Mouse (Mus musculus): Measurements from ENCODE around the gene Klrb1. TPM values are rescaled to one million over a fixed set of nuclear protein-coding genes. Genes with fewer than 3 reads are reported as not detected.
A peak's percentile ranks its signal among the peaks of the same experiment; 100 is the strongest.
"Not testable (repeated sequence)": the region's sequence is repeated elsewhere in the genome, so short reads cannot be mapped to it uniquely, and the experiment has no call there.

Gene Klrb1
- polyA plus RNA-seq (2015; fragmentation: Nextera tagmentation; extraction: Ambion mirVana): 0.31 and 0.94 TPM in 2 replicates

- H3K27ac ChIP-seq (replicated peaks): no peak within 1 kb of the TSS
- WGBS: 84% methylated on average over 4 of the region's 4 CpGs
Observed at GRCm38 (mm10) chr6:128722959-128723358, at the start of gene Klrb1. Gene Klrb1 (minus strand): TSS chr6:128723059.

DNA sequence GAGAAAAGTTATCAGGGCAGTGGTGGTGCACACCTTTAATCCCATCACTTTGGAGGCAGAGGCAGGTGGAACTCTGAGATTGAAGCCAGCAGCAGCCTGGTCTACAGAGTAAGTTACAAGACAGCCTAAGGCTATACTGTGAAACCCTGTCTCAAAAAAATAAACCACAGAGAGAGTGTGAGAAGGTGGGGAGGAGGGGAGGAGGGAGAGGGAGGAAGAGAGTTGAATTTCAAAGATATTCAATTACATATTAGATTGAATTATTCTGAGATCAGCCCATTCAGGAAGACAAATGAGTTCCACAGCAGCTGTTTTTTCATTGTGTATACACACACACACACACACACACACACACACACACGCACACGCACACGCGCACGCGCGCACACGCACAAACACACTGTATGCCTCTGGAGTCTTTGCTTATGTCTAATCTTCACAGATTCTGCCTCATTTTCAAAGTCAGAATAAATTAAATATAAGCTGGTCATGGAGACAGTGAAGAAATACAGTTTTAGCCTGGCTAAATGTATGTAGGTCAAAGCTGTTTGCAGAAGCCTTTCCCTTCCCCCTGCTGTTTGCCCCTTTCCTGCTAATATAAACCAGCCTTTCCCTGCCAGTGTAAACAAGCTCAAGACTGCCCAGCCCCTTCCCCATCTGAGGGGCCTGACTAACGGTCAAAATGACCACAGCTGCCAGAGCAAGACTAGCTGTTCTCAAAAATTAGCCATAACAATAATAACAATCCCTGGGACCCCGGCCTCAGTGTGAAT, 46.8 kb upstream of the Klrb1 start:
- Histone ChIP-seq H3K9me3 (no peaks in the 10 kb centered on the region), H3K27me3 (no peaks in the 10 kb centered on the region), H3K27ac (replicated peaks) (no peak overlapping the region), H3K9ac (no peak overlapping the region), H3K4me1 (replicated peaks) (peaks cover 4% of the 10 kb centered on the region; the same call in 1 of the 2 replicates), H3K4me3 (no peak overlapping the region), H3K4me2 (no peak overlapping the region), H3K36me3 (no peaks in the 10 kb centered on the region)
- ATAC-seq (ENCODE audit: low FRiP score, low read depth): no peak
- 75% methylated on average over 10 of the region's 10 CpGs for WGBS

More at GRCm38 (mm10) chr6:128722959-128723358, at the start of gene Klrb1:
- Histone ChIP-seq H3K4me3 (no peak within 1 kb of the TSS), H3K4me2 (no peak within 1 kb of the TSS), H3K27me3 (no peaks in the 10 kb centered on the region), H3K4me1 (replicated peaks) (no peaks in the 10 kb centered on the region), H3K9ac (no peak within 1 kb of the TSS), H3K36me3 (no peaks in the 10 kb centered on the region), H3K9me3 (no peaks in the 10 kb centered on the region)
- no peak for ATAC-seq (ENCODE audit: low FRiP score, low read depth)

DNA sequence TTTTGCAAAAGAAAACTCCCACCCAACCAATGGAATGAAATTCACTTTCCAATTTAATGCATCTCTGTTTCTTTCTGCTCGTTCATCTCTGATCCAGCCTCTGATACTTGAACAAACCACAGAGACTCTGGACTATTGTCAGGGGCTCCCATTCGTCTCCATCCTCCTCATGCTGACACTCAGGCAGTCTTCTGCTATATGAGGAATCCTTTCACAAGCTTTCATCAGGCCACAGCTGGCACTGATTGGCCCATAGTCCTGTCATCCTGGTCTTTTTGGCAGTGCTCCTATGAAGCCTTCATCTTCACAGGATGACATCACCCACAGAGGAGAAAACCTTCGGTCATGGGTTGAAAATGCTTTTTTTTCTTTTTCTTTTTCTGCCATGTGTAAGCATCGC, 45.2 kb upstream of the Klrb1 start:
- Histone ChIP-seq H3K4me3 (no peak overlapping the region), H3K4me1 (replicated peaks) (peaks cover 6% of the 10 kb centered on the region; the same call in 1 of the 2 replicates), H3K27me3 (no peaks in the 10 kb centered on the region), H3K4me2 (no peak overlapping the region), H3K9me3 (no peaks in the 10 kb centered on the region), H3K27ac (replicated peaks) (no peak overlapping the region), H3K36me3 (no peaks in the 10 kb centered on the region), H3K9ac (no peak overlapping the region)
- no peak for ATAC-seq (ENCODE audit: low FRiP score, low read depth)
- WGBS: 77% methylated on average over 4 of the region's 4 CpGs

DNA sequence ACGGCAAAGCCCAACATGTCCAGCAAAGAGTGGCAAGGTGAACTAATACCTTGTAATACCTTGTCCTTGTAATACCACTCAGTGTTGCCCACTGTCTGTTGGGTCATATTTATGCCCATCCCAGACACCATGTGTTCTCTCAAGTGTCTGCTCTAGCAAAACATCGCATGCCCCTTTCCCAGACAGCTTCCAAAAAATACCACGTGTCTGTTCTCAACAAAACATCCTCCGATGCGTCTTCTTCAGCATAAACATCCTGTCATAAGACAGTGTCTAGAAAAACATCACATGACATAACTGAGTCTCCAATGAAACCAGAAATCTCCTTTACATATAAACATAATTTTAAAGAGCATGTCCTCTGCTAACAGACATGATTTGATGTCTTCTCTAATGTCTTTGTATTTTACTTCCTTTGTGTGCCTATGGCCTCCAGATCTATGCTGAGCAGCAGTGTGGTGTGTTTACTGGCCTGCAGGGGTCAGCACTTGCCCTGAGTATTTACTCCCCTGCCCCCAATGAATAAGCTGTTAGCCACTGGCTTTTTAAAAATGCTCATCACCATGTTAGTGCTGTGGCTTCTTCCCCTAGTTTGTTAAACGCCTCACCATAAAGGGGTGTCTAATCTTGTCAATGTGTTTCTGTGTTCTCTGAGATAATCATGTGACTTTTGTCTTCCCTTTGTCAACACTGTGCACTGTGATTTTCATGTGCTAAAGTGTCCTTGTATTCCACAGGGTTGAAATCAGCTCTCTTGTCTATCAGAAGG, 43.8 kb upstream of the Klrb1 start:
- 62% methylated on average over 6 of the region's 6 CpGs for WGBS
- H3K4me3 ChIP-seq; H3K9ac ChIP-seq; H3K36me3 ChIP-seq; H3K9me3 ChIP-seq; H3K27me3 ChIP-seq; H3K4me2 ChIP-seq; H3K4me1 ChIP-seq (replicated peaks); ATAC-seq (ENCODE audit: low FRiP score, low read depth): not testable (repeated sequence)
- H3K27ac ChIP-seq (replicated peaks): peak overlapping the region; percentile 51; the same call in 1 of the 2 replicates

- Histone ChIP-seq H3K27me3 (no peaks in the 10 kb centered on the region), H3K4me1 (replicated peaks) (peaks cover 14% of the 10 kb centered on the region), H3K4me3 (no peak overlapping the region), H3K4me2 (no peak overlapping the region), H3K36me3 (no peaks in the 10 kb centered on the region), H3K27ac (replicated peaks) (no peak overlapping the region), H3K9ac (no peak overlapping the region), H3K9me3 (no peaks in the 10 kb centered on the region)
- no peak for ATAC-seq (ENCODE audit: low FRiP score, low read depth)
- 82% methylated on average over 1 of the region's 1 CpGs for WGBS
Observed at GRCm38 (mm10) chr6:128765211-128765610, 42.4 kb upstream of the Klrb1 start.

DNA sequence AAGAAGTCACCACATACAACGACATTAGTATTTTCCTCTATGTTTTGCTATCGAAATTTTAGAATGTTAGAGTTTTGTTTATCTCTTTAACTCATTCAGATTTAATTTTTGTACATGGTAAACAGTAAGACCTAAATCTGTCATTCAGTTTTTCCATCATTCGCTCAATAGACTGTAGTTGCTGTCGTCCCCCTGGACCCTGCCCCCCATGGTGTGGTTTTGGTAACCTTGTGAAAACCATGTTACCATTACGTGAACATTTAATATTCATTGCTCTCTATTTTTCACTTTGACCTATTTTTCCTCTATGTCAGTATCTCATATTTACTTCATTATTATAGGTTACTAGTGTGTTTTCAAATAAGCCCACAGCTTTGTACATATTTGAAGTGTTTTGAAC, 41.7 kb upstream of the Klrb1 start:
- 13% methylated on average over 5 of the region's 5 CpGs for WGBS
- peak overlapping the region; percentile 54 for H3K9ac ChIP-seq
- no peak for ATAC-seq (ENCODE audit: low FRiP score, low read depth)
- peak overlapping the region; percentile 86 for H3K27ac ChIP-seq (replicated peaks)
- H3K9me3 ChIP-seq: no peaks in the 10 kb centered on the region
- H3K4me2 ChIP-seq: peak overlapping the region; percentile 52
- peak overlapping the region; percentile 48 for H3K4me3 ChIP-seq
- H3K27me3 ChIP-seq: no peaks in the 10 kb centered on the region
- H3K36me3 ChIP-seq: no peaks in the 10 kb centered on the region
- H3K4me1 ChIP-seq (replicated peaks): peaks cover 14% of the 10 kb centered on the region

DNA sequence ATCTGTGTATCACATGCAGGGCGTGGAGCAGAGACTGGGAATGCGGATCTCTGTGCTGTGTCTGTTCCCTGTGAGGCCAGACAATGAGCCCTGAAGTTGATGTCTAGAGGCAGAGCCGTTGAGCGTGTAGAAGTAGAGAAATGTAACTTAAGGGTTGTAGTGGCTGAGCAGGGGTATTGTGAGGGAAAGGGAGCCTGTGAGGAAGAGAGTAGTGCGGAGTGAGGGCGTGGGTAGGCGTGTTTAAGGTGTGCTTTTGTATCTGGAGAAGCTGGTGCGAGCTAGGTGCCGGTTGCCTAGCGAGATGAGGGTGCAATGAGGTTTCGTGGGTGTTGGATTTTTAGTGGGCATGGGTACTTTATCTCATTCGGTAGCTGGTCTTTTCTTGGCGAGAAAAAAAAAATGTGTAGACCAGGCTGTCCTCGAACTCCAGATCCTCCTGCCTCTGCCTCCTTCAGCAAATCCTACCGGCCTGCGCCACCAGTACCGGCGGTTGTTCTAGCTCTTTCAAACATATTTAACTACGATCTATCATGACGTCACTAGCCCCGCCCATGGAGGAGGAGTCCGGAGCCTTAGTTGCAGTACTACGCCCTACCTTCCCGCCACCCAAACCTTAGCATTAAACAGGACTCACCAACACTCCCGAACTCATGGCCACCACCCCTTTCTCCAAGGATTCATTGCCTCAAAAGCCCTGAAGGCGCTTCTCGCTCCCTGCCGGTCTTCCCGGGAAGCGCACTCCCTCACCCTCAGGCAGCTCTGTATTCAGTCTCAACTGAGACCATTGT, 41.1 kb upstream of the Klrb1 start:
- H3K4me1 ChIP-seq (replicated peaks): peaks cover 14% of the 10 kb centered on the region
- H3K27ac ChIP-seq (replicated peaks): peak overlapping the region; percentile 91
- no peaks in the 10 kb centered on the region for H3K27me3 ChIP-seq
- H3K9ac ChIP-seq: peak overlapping the region; percentile 54
- H3K4me2 ChIP-seq: peak overlapping the region; percentile 60
- ATAC-seq (ENCODE audit: low FRiP score, low read depth): peak; percentile 91
- H3K9me3 ChIP-seq: no peaks in the 10 kb centered on the region
- no peaks in the 10 kb centered on the region for H3K36me3 ChIP-seq
- H3K4me3 ChIP-seq: peak overlapping the region; percentile 48
- WGBS: 1% methylated on average over 30 of the region's 30 CpGs

- WGBS: 65% methylated on average over 10 of the region's 10 CpGs
- peaks cover 14% of the 10 kb centered on the region for H3K4me1 ChIP-seq (replicated peaks)
- peak overlapping the region; percentile 48 for H3K4me3 ChIP-seq
- not testable (repeated sequence) for H3K36me3 ChIP-seq; H3K9me3 ChIP-seq; H3K27me3 ChIP-seq; ATAC-seq (ENCODE audit: low FRiP score, low read depth)
- peak overlapping the region; percentile 48; the same call in 1 of the 2 replicates for H3K9ac ChIP-seq
- peak overlapping the region; percentile 60 for H3K4me2 ChIP-seq
- peak overlapping the region; percentile 91 for H3K27ac ChIP-seq (replicated peaks)
Observed at GRCm38 (mm10) chr6:128762892-128763670, 40.2 kb upstream of the Klrb1 start.

DNA sequence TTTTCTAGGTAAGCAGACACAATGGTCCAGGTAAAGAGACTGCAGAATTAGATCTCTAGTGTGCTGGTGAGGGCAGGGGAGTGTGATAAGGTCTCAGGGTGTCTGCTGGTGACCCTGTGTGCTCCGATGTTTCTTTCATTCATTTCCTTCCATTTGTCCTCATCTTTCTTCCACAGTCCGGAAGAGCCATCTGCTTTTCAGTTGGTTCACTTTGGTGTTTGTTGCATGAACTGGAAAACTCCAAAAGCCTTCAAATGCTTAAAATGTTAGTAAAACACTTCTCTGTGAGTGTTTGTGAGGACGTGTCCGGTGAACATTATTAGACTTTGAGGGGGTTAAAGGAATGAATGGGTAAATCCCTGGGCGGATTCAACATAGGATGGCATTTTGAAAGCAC, 38.3 kb upstream of the Klrb1 start:
- 42% methylated on average over 5 of the region's 5 CpGs for WGBS
- H3K4me3 ChIP-seq: peak overlapping the region; percentile 76
- ATAC-seq (ENCODE audit: low FRiP score, low read depth): no peak

DNA sequence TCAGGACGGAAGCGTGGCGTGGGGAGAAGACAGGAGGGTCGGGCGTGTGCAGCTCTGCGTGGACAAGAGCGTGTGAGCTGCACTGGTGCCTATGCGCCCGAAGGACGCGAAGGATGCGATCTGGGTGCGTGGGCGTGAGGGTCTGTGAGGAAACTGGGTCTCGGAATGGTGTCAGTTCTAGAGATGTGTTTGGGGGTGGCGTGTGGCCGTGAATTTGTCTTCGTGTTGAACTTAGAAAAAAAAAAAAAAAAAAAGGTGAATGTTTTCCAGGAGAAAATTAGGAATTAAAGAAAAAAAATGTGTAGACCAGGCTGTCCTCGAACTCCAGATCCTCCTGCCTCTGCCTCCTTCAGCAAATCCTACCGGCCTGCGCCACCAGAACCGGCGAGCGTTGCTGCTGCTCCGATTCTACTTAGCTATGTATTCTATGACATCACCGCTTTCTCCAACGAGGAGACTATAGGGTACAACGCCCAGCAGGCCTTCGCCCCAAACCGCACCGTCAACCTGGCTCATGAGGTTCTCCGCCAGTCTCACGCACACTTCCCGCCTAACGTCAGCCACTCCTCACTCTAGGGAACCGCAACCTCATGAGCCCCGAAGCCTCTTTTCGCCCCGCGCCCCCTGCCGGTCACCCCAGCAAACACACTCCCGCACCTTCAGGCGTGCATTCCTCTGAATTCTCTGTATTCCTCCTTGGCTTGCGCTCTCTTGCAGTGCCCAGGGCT, 37.7 kb upstream of the Klrb1 start:
- H3K4me2 ChIP-seq: peak overlapping the region; percentile 53
- under 1% methylated on average over 44 of the region's 44 CpGs for WGBS
- peak overlapping the region; percentile 79 for H3K9ac ChIP-seq
- not testable (repeated sequence) for H3K9me3 ChIP-seq; H3K4me1 ChIP-seq (replicated peaks); H3K36me3 ChIP-seq; H3K27me3 ChIP-seq
- H3K27ac ChIP-seq (replicated peaks): peak overlapping the region; percentile 94
- H3K4me3 ChIP-seq: peak overlapping the region; percentile 76
- ATAC-seq (ENCODE audit: low FRiP score, low read depth): peak; percentile 75

More for the DNA sequence above, 38.3 kb upstream of the Klrb1 start:
- Histone ChIP-seq H3K4me2 (peak overlapping the region; percentile 53), H3K4me1 (replicated peaks) (peaks cover 10% of the 10 kb centered on the region), H3K27me3 (no peaks in the 10 kb centered on the region), H3K9ac (peak overlapping the region; percentile 79), H3K36me3 (no peaks in the 10 kb centered on the region), H3K27ac (replicated peaks) (peak overlapping the region; percentile 94), H3K9me3 (no peaks in the 10 kb centered on the region)

DNA sequence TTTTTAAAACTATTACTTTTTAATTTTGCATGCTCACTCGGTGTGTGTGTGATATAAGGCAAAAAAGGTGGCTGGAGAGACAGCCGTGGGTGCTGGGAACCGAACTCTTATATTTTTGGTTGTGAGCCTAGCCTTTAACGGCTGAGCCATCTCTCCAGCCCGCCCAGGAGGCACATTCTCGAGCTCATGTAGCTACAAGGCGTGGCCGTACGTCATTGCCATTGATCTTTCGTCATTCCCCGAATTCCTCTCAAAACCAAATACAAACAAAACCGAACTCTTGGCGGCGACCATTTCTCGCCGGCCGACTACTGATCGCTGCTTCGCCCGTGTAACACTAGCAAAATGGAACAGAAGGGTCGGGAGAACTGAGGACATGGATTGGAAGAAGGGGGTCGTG, 37.2 kb upstream of the Klrb1 start:
- Histone ChIP-seq H3K4me3 (peak overlapping the region; percentile 76), H3K27ac (replicated peaks) (peak overlapping the region; percentile 94), H3K9ac (peak overlapping the region; percentile 79), H3K4me2 (peak overlapping the region; percentile 53)
- H3K4me1 ChIP-seq (replicated peaks); H3K27me3 ChIP-seq; H3K9me3 ChIP-seq; H3K36me3 ChIP-seq: not testable (repeated sequence)
- ATAC-seq (ENCODE audit: low FRiP score, low read depth): peak; percentile 59
- under 1% methylated on average over 22 of the region's 22 CpGs for WGBS

All from hindbrain, embryonic 15.5 days (tissue).